Mouse (Mus musculus): ENCODE data around the gene Gipr.

DNA sequence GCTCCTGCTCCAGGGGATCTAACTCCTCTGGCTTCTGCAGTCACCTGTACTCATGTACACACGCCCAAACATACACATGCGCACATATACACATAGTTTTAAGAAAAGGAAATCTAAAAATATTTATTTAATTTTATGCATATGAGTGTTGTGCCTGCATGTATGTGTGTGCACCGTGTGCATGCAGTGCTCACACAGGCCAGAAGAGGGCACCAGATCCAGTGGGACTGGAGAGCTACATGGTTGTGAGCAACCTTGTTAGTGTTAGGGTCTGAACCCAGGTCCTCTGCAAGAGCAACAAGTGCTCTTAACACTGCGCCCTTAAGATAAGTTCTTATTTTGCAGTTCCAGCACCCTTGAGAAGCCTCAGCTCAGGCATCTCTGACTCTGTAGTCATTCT lies 28.7 kb upstream of the Gipr start:
- TF ChIP-seq MAFK (IDR thresholded peaks at IDR 0.05; ENCODE audit: insufficient read depth, low read depth, low read length) (no peak), HCFC1 (IDR thresholded peaks at IDR 0.05; ENCODE audit: borderline replicate concordance, insufficient read depth, low read length) (no peak), ZC3H11A (IDR thresholded peaks at IDR 0.05; ENCODE audit: borderline replicate concordance, low read depth, low read length) (no peak), CHD2 (IDR thresholded peaks at IDR 0.05; ENCODE audit: low read depth, low read length) (no peak)

Measured in ES-E14 (cell line).